Mouse (Mus musculus) ES-E14 (cell line): ENCODE results near the gene Cbln1.

Experiments
- HCFC1 ChIP-seq: IDR thresholded peaks from 2 replicates; pipeline ENCODE4 v1.6.1; 2012; ENCODE audit warnings: low read length, inconsistent platforms, borderline replicate concordance; ENCODE audit not compliant: insufficient read depth
- ZC3H11A ChIP-seq: IDR thresholded peaks from 2 replicates; pipeline ENCODE4 v1.6.1; 2012; ENCODE audit warnings: low read depth, mild to moderate bottlenecking, inconsistent platforms, low read length, borderline replicate concordance
- ZNF384 ChIP-seq: IDR thresholded peaks from 2 replicates; pipeline ENCODE4 v1.6.1; 2012; ENCODE audit warnings: low read depth, low read length, inconsistent platforms

- no peak for TF ChIP-seq HCFC1
- no peak for TF ChIP-seq ZNF384
- TF ChIP-seq ZC3H11A, result no peak
Measured at GRCm38 (mm10) chr8:87452815-87453214, 19.6 kb downstream of the Cbln1 start.
